Mouse (Mus musculus) ES-Bruce4 (cell line): ENCODE data around the gene Pola2.

ENCODE experiments used
- CTCF ChIP-seq: IDR thresholded peaks from one replicate; pipeline ENCODE4 v1.8.1; 2011; ENCODE audit warnings: low read depth, low read length
- EP300 ChIP-seq: IDR thresholded peaks from 2 replicates; pipeline ENCODE4 v1.6.1; 2011; ENCODE audit warnings: low read depth, low read length; ENCODE audit not compliant: insufficient read depth
- POLR2A ChIP-seq: IDR thresholded peaks from one replicate; pipeline ENCODE4 v1.8.1; 2011; ENCODE audit warnings: low read length; ENCODE audit not compliant: insufficient read depth

- TF ChIP-seq CTCF (no peak), POLR2A (no peak), EP300 (no peak)
Measured at GRCm38 (mm10) chr19:5964804-5965203, 802 bp upstream of the Pola2 start.
